Mouse (Mus musculus) heart, postnatal 0 days (tissue): ENCODE results near the gene Fam131b. TPM values are rescaled to one million over a fixed set of nuclear protein-coding genes. Genes with fewer than 3 reads are reported as not detected.

Experiments used
- ATAC-seq: fragments of 200-750 bp; cut with Nextera tagmentation; 2 replicates; pipeline ENCODE4 v1.8.0; 2017; ENCODE audit warnings: low read depth, moderate number of reproducible peaks, moderate library complexity; ENCODE audit not compliant: insufficient read depth
- DNase-seq: peaks from one replicate; pipeline ENCODE4 v3.0.0-alpha.2; 2016; ENCODE audit warnings: low spot score
- H3K27ac ChIP-seq: fragments of 300-500 bp; sonication (generic); 2 replicates; pipeline ENCODE4 v1.5.1; 2014; ENCODE audit warnings: low read depth, mild to moderate bottlenecking
- H3K27me3 ChIP-seq: fragments of 300-500 bp; sonication (generic); 2 replicates; pipeline ENCODE4 v1.6.1; 2014; ENCODE audit warnings: low read length, mixed read lengths; ENCODE audit not compliant: control insufficient read depth, insufficient read depth
- H3K36me3 ChIP-seq: fragments of 300-500 bp; sonication (generic); replicated peaks from 2 replicates; pipeline ENCODE4 v1.6.1; 2014; ENCODE audit warnings: low read length, mixed read lengths; ENCODE audit not compliant: control insufficient read depth, insufficient read depth
- H3K4me1 ChIP-seq: fragments of 300-500 bp; sonication (generic); 2 replicates; pipeline ENCODE4 v1.6.1; 2014; ENCODE audit warnings: antibody characterized with exemption; ENCODE audit not compliant: control insufficient read depth, insufficient read depth
- H3K4me2 ChIP-seq: fragments of 300-500 bp; sonication (generic); 2 replicates; pipeline ENCODE4 v1.6.1; 2014; ENCODE audit warnings: low read depth, mild to moderate bottlenecking, low read length, moderate library complexity
- H3K4me3 ChIP-seq: fragments of 300-500 bp; sonication (generic); 2 replicates; pipeline ENCODE4 v1.5.1; 2014; ENCODE audit warnings: low read depth, low read length
- H3K9ac ChIP-seq: fragments of 300-500 bp; sonication (generic); replicated peaks from 2 replicates; pipeline ENCODE4 v1.6.1; 2014; ENCODE audit warnings: low read depth, low read length, mixed read lengths
- H3K9me3 ChIP-seq: fragments of 300-500 bp; sonication (generic); replicated peaks from 2 replicates; pipeline ENCODE4 v1.6.1; 2016; ENCODE audit warnings: low read length; ENCODE audit not compliant: control insufficient read depth
- CTCF ChIP-seq: IDR thresholded peaks from 2 replicates; pipeline ENCODE4 v1.5.1; 2016; ENCODE audit warnings: antibody characterized with exemption, control low read depth, low read depth
- EP300 ChIP-seq: IDR thresholded peaks from 2 replicates; pipeline ENCODE4 v1.6.1; 2016; ENCODE audit warnings: antibody characterized with exemption, low read depth
- WGBS: fragments of 180-500 bp; shearing (Covaris S2); extraction: QIAGEN DNeasy Blood & Tissue Kit; methylation state at CpG from one replicate; pipeline ENCODE4 v1.1.7; 2014; 5-methylcytosine and 5-hydroxymethylcytosine counted together
- polyA plus RNA-seq: library from polyadenylated mRNA; unstranded; fragments of >200 nt; fragmentation: Nextera tagmentation; extraction: Ambion mirVana; gene quantifications from 2 replicates; pipeline ENCODE4 v1.2.1, GENCODE M21; 2015
- total RNA-seq: library from RNA; depleted of rRNA; stranded (reverse); fragments of >200 nt; gene quantifications from 2 replicates; pipeline ENCODE4 v1.2.3, GENCODE M21; 2014; ENCODE audit warnings: low replicate concordance

Gene Fam131b
- total and polyA plus RNA-seq, 2 experiments from 2014 or later: 0.08 to 0.88 TPM

- Histone ChIP-seq H3K27me3 (no peaks in the 10 kb centered on the region), H3K36me3 (peaks cover 14% of the 10 kb centered on the region), H3K4me3 (no peak overlapping the region), H3K9me3 (no peaks in the 10 kb centered on the region), H3K27ac (no peak overlapping the region), H3K4me1 (peaks cover 5% of the 10 kb centered on the region; the same call in 1 of the 2 replicates), H3K9ac (no peak overlapping the region), H3K4me2 (no peak overlapping the region)
- DNase-seq (no peak), ATAC-seq (no peak)
- TF ChIP-seq CTCF (no peak), EP300 (no peak)
These were observed 36.9 kb downstream of the Fam131b start for GRCm38 (mm10) chr6:42287562-42287961.

GRCm38 (mm10) chr6:42286448-42286847 is 38.0 kb downstream of the Fam131b start, which contains the start of gene Clcn1:
Clcn1 (plus strand) TSS chr6:42286685.
- peaks cover 5% of the 10 kb centered on the region; the same call in 1 of the 2 replicates for H3K4me1 ChIP-seq
- H3K4me2 ChIP-seq: no peak within 1 kb of the TSS
- no peak within 1 kb of the TSS for H3K4me3 ChIP-seq
- H3K9me3 ChIP-seq: no peaks in the 10 kb centered on the region
- ATAC-seq (no peak; the same call in 1 of the 2 replicates), DNase-seq (no peak)
- 51% methylated on average over 4 of the region's 5 CpGs for WGBS
- no peak for TF ChIP-seq CTCF
- no peak for TF ChIP-seq EP300
- H3K9ac ChIP-seq: no peak within 1 kb of the TSS
- H3K27ac ChIP-seq: no peak within 1 kb of the TSS
- H3K36me3 ChIP-seq: peaks cover 23% of the 10 kb centered on the region
- no peaks in the 10 kb centered on the region for H3K27me3 ChIP-seq

- Histone ChIP-seq H3K4me3 (no peak overlapping the region), H3K27me3 (no peaks in the 10 kb centered on the region), H3K4me2 (no peak overlapping the region), H3K36me3 (peaks cover 54% of the 10 kb centered on the region), H3K9ac (no peak overlapping the region), H3K4me1 (peaks cover 5% of the 10 kb centered on the region; the same call in 1 of the 2 replicates), H3K27ac (peak overlapping the region; percentile 35; the same call in 1 of the 2 replicates), H3K9me3 (no peaks in the 10 kb centered on the region)
- ATAC-seq (peak; percentile 66), DNase-seq (peak; percentile 13)
- WGBS: 41% methylated on average over 5 of the region's 5 CpGs
- no peak for TF ChIP-seq CTCF
- no peak for TF ChIP-seq EP300
These were observed 41.4 kb downstream of the Fam131b start for GRCm38 (mm10) chr6:42282865-42283528.

- Histone ChIP-seq H3K27ac (no peak overlapping the region), H3K9me3 (no peaks in the 10 kb centered on the region), H3K4me3 (no peak overlapping the region), H3K36me3 (peaks cover 85% of the 10 kb centered on the region), H3K4me1 (no peaks in the 10 kb centered on the region), H3K27me3 (no peaks in the 10 kb centered on the region), H3K9ac (no peak overlapping the region), H3K4me2 (no peak overlapping the region)
- no peak for TF ChIP-seq CTCF
- TF ChIP-seq EP300: no peak
- DNase-seq (no peak), ATAC-seq (no peak)
- 68% methylated on average over 2 of the region's 2 CpGs for WGBS
These were observed 48.3 kb downstream of the Fam131b start for GRCm38 (mm10) chr6:42276151-42276550.

GRCm38 (mm10) chr6:42270817-42271216 is 53.6 kb downstream of the Fam131b start:
- Histone ChIP-seq H3K9ac (no peak overlapping the region), H3K4me2 (no peak overlapping the region), H3K36me3 (peaks cover 72% of the 10 kb centered on the region), H3K4me1 (peaks cover 10% of the 10 kb centered on the region), H3K27ac (peak overlapping the region; percentile 20; the same call in 1 of the 2 replicates), H3K4me3 (no peak overlapping the region), H3K27me3 (no peaks in the 10 kb centered on the region), H3K9me3 (no peaks in the 10 kb centered on the region)
- TF ChIP-seq EP300 (no peak), CTCF (no peak)
- ATAC-seq (0 out of 2 replicates have a peak, but pooled peaks have one; percentile 49), DNase-seq (peak; percentile 40)
